Mouse (Mus musculus): ENCODE data around the gene Chga.

The Chga gene

DNA sequence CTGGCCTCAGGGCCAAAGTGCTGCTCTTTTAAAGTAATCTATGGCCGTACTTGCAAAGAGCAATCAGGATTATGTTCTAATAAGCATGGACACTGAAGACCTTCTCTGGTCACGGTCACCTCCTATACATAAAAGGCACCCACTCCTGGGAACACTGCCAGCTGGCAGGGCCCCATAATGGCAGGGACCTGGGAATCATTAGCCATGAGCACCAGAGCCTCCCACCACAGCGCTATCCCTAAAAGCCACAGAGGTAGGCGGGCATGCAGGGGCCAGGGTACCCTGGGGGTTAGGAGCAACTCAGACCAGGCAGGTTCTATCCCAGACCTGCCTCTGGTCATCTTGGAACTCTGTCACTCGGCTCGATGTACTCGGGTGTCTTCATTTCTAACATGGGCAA, 45.0 kb downstream of the Chga start:
- no peak for DNase-seq (ENCODE audit: low read depth, low spot score)

DNA sequence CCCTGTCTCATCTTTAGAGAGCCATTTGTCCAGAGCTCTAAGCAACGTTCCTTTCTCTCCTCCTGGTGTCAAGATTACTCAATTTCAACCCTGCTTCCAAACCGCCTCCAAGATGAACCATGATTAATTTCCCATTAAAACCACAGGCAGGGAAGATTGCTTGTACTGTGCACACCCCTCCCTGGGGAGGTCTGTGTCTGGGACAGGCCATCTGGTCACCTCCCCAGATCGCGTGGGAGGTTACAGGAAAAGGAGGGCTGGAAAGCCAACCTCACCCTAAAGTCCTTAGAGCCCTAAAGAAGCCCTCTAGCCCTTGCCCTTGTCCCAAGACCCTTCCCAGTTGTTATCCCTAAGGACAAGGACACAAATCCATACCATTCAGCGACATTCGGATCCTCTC, 45.6 kb downstream of the Chga start:
- no peak for DNase-seq (ENCODE audit: low read depth, low spot score)

DNA sequence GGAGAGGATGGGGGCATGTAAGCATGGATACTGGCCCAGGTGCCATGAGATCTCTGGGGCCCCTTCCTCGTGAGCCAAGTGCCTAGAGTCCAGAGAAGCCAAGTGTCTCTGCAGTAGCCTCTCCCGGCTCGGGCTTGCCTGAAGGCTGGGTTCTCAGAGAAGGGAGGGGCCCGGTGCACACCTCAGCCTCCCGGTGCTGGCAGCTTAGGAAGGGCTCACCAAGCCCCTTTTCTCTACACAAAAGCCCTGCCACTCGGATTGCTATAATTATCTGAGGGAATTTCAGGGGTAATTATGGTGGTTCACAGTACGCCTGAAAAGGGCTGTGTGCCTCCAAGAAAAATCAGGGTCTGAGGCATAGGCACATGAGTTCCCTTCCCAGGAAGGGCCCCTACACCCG, 47.1 kb downstream of the Chga start:
- no peak for DNase-seq (ENCODE audit: low read depth, low spot score)

DNA sequence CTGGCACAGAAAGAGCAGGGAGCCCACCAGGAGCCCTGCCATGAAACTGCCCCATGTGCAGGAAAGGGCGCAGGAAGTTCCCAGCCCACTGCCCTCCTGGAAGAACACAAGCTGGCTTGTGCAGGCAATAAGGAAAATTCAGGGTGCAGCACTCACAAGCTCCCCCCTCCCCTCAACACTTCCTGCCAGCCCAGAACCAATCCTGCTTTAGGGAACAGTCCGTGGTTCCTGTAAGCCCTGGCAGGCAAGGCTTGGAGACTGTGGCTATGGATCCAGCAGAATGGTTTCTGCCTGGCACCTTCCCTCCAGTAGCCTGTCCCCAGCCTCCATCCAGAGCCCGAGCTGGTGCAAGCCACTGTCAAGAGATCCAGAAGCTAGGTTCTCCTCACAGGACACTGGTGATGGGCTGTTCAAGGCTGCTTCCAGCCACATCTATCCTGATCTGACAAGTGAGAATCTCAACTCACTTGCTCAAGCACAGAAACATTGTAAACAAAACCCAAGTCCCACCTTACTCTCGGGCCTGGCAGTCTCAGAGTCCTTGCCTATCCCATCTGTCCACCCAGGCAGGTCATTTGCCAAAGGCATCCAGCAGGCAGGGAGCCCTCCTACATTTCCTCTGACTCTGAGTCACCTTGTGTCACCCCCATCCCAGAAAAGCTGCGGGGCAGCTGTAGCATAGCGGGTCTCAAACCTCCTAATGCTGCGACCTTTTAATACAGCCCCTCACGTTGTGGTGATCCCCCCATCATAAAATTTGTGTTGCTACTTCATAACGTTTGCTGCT, 47.7 kb downstream of the Chga start:
- no peak for DNase-seq (ENCODE audit: low read depth, low spot score)

DNA sequence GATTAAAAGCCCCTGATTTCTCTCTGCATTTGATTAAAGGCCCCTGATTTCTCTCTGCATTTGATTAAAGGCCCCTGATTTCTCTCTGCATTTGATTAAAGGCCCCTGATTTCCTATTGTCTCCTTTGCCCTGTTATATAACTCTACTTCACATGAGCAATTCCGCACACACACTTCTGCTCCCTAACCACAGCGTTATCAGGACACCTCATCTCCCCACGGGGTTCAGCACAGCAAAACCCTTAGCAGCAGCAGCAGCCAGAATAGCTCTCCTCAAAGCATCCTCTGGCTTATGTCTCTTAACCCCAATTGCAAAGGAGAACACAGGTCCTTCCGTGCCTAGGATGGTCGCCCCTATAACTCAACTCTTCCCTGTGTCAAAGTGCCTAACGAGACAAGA, 50.8 kb downstream of the Chga start:
- DNase-seq (ENCODE audit: low read depth, low spot score) = no peak

DNA sequence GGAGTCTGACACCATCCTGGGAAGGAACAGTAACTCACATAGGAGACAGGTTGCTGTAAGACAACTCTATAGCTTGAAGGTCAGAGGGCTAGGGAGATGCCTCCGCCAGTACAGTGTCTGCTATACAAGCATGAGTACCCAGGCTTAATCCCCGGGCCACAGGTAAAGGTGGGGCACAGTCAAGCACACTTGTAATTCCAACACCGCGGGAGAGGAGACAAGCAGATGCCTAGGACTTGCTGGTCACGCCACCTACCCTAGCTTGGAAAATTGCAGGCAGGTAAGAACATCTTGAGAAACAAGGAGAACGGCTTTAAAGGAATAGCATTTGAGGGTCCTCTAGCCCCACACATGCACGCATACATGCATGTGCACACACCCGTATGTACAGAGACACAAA, 52.3 kb downstream of the Chga start:
- DNase-seq (ENCODE audit: low read depth, low spot score) = no peak

DNA sequence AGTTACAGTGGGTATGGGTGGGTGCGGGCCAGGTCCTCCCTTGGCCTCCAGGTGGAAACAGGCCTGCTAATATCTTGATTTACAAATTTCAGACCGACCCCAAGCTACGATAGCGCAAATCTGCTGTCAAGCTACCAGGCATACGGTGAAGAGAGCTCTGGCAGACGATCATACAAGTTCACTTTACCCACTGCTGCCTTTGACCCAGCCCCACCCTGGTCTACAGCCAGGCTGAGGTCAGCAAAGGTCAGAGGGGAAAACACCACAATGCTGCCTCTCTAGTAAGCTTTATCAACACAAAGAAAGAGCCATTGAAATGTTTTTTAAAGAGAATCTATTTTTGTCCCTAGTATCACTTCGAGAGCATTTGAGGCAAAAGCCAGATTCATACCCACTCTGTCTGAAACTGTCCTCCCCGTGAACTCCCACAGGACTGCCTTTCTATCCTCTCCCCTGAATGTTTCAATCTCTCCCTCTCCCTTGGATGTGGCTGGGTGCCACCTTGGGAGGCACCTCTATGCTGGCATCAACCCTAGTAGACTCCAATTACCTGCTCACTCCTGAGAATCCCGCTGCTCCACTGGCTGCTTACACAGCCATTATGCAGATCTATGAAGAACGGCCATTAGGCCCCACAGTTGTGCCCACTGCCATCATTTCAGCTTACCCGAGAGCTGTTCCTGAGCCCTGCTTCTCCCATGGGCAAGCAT, 53.2 kb downstream of the Chga start:
- no peak for DNase-seq (ENCODE audit: low read depth, low spot score)

DNA sequence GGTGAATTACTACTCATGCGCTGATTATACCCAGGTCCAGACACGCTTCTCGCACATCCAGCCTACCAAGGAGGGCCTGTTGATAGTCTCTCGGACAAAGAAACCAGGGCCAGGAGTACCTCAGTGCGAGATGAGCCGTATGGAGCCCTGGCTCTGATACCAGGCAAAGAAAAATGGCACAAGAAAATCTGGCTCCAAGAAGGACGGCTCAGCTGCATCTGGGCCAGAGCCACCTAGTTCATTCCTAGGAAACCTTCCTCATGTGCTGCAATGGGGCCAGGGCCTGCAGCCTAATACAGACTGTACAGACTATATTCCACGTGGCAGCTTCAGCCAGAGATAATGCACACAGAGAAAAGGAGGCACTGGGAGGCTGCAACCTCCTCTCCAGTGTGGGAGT, 56.2 kb downstream of the Chga start:
- DNase-seq (ENCODE audit: low read depth, low spot score) = no peak

DNA sequence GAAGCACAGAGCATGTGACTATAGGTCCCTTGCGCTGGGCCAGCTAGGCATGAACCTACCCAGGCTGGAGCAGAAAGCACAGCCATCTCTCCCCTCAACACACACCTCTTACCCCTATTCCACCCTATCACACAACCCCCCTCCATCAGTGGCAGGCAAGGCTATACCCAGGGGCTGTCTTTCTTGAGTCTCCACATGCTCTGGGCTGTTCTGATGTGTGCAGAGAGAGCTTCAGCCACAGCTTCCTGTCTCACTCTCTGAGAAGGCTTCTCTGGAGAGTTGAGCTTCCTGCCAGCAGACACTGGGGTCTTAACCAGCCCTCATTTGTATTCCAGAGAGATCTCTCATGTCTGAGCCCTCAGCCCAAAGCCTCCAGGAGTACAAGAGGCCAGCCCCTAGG, 57.7 kb downstream of the Chga start:
- DNase-seq (ENCODE audit: low read depth, low spot score) = no peak

DNA sequence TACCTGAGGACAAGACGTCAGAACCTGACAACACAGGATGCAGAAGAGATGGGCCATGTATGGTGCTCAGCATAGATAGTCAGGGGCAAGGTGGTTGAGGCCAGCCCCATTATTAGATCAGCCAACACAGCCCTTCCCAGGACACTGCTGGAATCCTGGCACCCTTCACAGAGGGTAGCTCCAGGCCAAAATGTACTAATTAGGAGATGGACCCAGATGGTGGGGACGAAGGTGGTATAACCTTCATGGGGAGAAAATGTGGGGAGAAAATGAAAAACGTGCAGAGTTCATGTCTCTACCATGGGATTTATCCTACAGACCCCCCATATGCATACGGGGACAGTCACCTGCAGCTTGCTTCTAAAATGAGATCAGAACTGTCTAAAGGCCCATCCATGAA, 58.6 kb downstream of the Chga start:
- DNase-seq (ENCODE audit: low read depth, low spot score) = no peak
